Mouse (Mus musculus) ES-Bruce4 (cell line): Measurements from ENCODE around the gene Acd.

ENCODE experiments used
- CTCF ChIP-seq: IDR thresholded peaks from one replicate; pipeline ENCODE4 v1.8.1; 2011; ENCODE audit warnings: low read depth, low read length
- EP300 ChIP-seq: IDR thresholded peaks from 2 replicates; pipeline ENCODE4 v1.6.1; 2011; ENCODE audit warnings: low read depth, low read length; ENCODE audit not compliant: insufficient read depth

DNA sequence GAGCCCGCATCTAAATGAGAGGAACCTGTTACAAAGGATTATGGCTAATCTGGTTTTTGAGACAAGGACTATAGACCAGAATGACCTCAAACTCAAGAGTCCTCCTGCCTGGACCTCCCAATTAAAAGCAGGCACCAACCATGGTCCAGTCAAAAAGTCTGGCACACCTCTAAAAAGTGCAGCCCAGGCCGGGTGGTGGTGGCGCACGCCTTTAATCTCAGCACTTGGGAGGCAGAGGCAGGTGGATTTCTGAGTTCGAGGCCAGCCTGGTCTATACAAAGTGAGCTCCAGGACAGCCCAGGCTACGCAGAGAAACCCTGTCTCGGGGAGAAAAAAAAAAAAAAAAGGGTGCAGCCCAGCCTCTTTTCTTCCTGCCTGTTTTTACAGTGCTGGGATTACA is 15.6 kb downstream of the Acd start:
- TF ChIP-seq CTCF (no peak), EP300 (no peak)
